Mouse (Mus musculus): ENCODE results near the gene Matn3. TPM values are rescaled to one million over a fixed set of nuclear protein-coding genes. Genes with fewer than 3 reads are reported as not detected.

The Matn3 gene
- polyA plus RNA-seq, 1 experiment from 2014 or later = 0.18 TPM

GRCm38 (mm10) chr12:8941699-8942392 lies 5.9 kb upstream of the Matn3 start:
- H3K9ac ChIP-seq (ENCODE audit: low read length) = no peak overlapping the region
- H3K4me1 ChIP-seq (ENCODE audit: control insufficient read depth, insufficient read depth, low read length) = no peaks in the 10 kb centered on the region
- H3K27ac ChIP-seq (ENCODE audit: low read depth, low read length) = no peak overlapping the region
- H3K36me3 ChIP-seq (ENCODE audit: control insufficient read depth, insufficient read depth, low read length) = peaks cover 27% of the 10 kb centered on the region
- WGBS = 79% methylated on average over 4 of the region's 4 CpGs
- no peak for DNase-seq (ENCODE audit: low spot score)
- H3K9me3 ChIP-seq (replicated peaks; ENCODE audit: control insufficient read depth, low read length) = no peaks in the 10 kb centered on the region
- no peak overlapping the region for H3K4me3 ChIP-seq (ENCODE audit: low read depth, low read length)
- no peak overlapping the region for H3K4me2 ChIP-seq (ENCODE audit: low read length)
- H3K27me3 ChIP-seq (replicated peaks; ENCODE audit: control insufficient read depth, insufficient read depth, low read length) = no peaks in the 10 kb centered on the region
- ATAC-seq = no peak

GRCm38 (mm10) chr12:8947163-8947562 lies 566 bp upstream of the Matn3 start:
- Histone ChIP-seq H3K27me3 (replicated peaks; ENCODE audit: control insufficient read depth, insufficient read depth, low read length) (no peaks in the 10 kb centered on the region), H3K4me3 (ENCODE audit: low read depth, low read length) (no peak overlapping the region), H3K9me3 (replicated peaks; ENCODE audit: control insufficient read depth, low read length) (no peaks in the 10 kb centered on the region), H3K36me3 (ENCODE audit: control insufficient read depth, insufficient read depth, low read length) (no peaks in the 10 kb centered on the region), H3K4me2 (ENCODE audit: low read length) (peak overlapping the region; percentile 92), H3K27ac (ENCODE audit: low read depth, low read length) (no peak overlapping the region), H3K4me1 (ENCODE audit: control insufficient read depth, insufficient read depth, low read length) (peaks cover 7% of the 10 kb centered on the region), H3K9ac (ENCODE audit: low read length) (no peak overlapping the region; the same call in 1 of the 2 replicates)
- ATAC-seq (no peak), DNase-seq (ENCODE audit: low spot score) (no peak)
- 71% methylated on average over 9 of the region's 9 CpGs for WGBS

GRCm38 (mm10) chr12:8953136-8953535 lies 5.4 kb downstream of the Matn3 start:
- H3K27ac ChIP-seq (ENCODE audit: low read depth, low read length) = no peak overlapping the region
- H3K27me3 ChIP-seq (replicated peaks; ENCODE audit: control insufficient read depth, insufficient read depth, low read length) = no peaks in the 10 kb centered on the region
- no peak for ATAC-seq
- 45% methylated on average over 10 of the region's 10 CpGs for WGBS
- no peaks in the 10 kb centered on the region for H3K9me3 ChIP-seq (replicated peaks; ENCODE audit: control insufficient read depth, low read length)
- no peaks in the 10 kb centered on the region for H3K36me3 ChIP-seq (ENCODE audit: control insufficient read depth, insufficient read depth, low read length)
- H3K4me2 ChIP-seq (ENCODE audit: low read length) = no peak overlapping the region
- no peak overlapping the region for H3K9ac ChIP-seq (ENCODE audit: low read length)
- no peak for DNase-seq (ENCODE audit: low spot score)
- no peak overlapping the region for H3K4me3 ChIP-seq (ENCODE audit: low read depth, low read length)
- peaks cover 1% of the 10 kb centered on the region for H3K4me1 ChIP-seq (ENCODE audit: control insufficient read depth, insufficient read depth, low read length)

- no peaks in the 10 kb centered on the region for H3K9me3 ChIP-seq (replicated peaks; ENCODE audit: control insufficient read depth, low read length)
- no peaks in the 10 kb centered on the region for H3K27me3 ChIP-seq (replicated peaks; ENCODE audit: control insufficient read depth, insufficient read depth, low read length)
- H3K4me3 ChIP-seq (ENCODE audit: low read depth, low read length) = no peak overlapping the region
- DNase-seq (ENCODE audit: low spot score) = no peak
- ATAC-seq = no peak
- no peak overlapping the region for H3K27ac ChIP-seq (ENCODE audit: low read depth, low read length)
- H3K36me3 ChIP-seq (ENCODE audit: control insufficient read depth, insufficient read depth, low read length) = no peaks in the 10 kb centered on the region
- H3K9ac ChIP-seq (ENCODE audit: low read length) = no peak overlapping the region
- H3K4me2 ChIP-seq (ENCODE audit: low read length) = no peak overlapping the region
- H3K4me1 ChIP-seq (ENCODE audit: control insufficient read depth, insufficient read depth, low read length) = no peaks in the 10 kb centered on the region
- 32% methylated on average over 9 of the region's 9 CpGs for WGBS
These were observed 6.4 kb downstream of the Matn3 start for GRCm38 (mm10) chr12:8954161-8954561.

- DNase-seq (ENCODE audit: low spot score) (no peak), ATAC-seq (no peak)
- H3K4me3 ChIP-seq (ENCODE audit: low read depth, low read length) = no peak overlapping the region
- no peaks in the 10 kb centered on the region for H3K36me3 ChIP-seq (ENCODE audit: control insufficient read depth, insufficient read depth, low read length)
- no peaks in the 10 kb centered on the region for H3K9me3 ChIP-seq (replicated peaks; ENCODE audit: control insufficient read depth, low read length)
- 33% methylated on average over 9 of the region's 9 CpGs for WGBS
- no peak overlapping the region for H3K27ac ChIP-seq (ENCODE audit: low read depth, low read length)
- no peak overlapping the region for H3K9ac ChIP-seq (ENCODE audit: low read length)
- H3K27me3 ChIP-seq (replicated peaks; ENCODE audit: control insufficient read depth, insufficient read depth, low read length) = no peaks in the 10 kb centered on the region
- H3K4me2 ChIP-seq (ENCODE audit: low read length) = no peak overlapping the region
- H3K4me1 ChIP-seq (ENCODE audit: control insufficient read depth, insufficient read depth, low read length) = no peaks in the 10 kb centered on the region
These were observed 14.0 kb downstream of the Matn3 start for GRCm38 (mm10) chr12:8961607-8962316.

GRCm38 (mm10) chr12:8969828-8970227 lies 22.1 kb downstream of the Matn3 start:
- DNase-seq (ENCODE audit: low spot score) = no peak

GRCm38 (mm10) chr12:8973820-8974465 lies 26.2 kb downstream of the Matn3 start, which contains the start of gene Wdr35:
TSS of gene Wdr35 (plus strand) at chr12:8973892.
- H3K4me3 ChIP-seq (ENCODE audit: low read depth, low read length) = peak within 1 kb of the TSS; percentile 55
- peak within 1 kb of the TSS; percentile 69 for H3K4me2 ChIP-seq (ENCODE audit: low read length)
- peaks cover 5% of the 10 kb centered on the region for H3K36me3 ChIP-seq (ENCODE audit: control insufficient read depth, insufficient read depth, low read length)
- H3K9ac ChIP-seq (ENCODE audit: low read length) = peak within 1 kb of the TSS; percentile 56
- peaks cover 6% of the 10 kb centered on the region for H3K4me1 ChIP-seq (ENCODE audit: control insufficient read depth, insufficient read depth, low read length)
- no peaks in the 10 kb centered on the region for H3K27me3 ChIP-seq (replicated peaks; ENCODE audit: control insufficient read depth, insufficient read depth, low read length)
- H3K27ac ChIP-seq (ENCODE audit: low read depth, low read length) = 0 out of 2 replicates have a peak within 1 kb of the TSS, but pooled peaks have one; percentile 45
- no peaks in the 10 kb centered on the region for H3K9me3 ChIP-seq (replicated peaks; ENCODE audit: control insufficient read depth, low read length)
- peak; percentile 97 for ATAC-seq
- WGBS = under 1% methylated on average over 45 of the region's 45 CpGs
- DNase-seq (ENCODE audit: low spot score) = peak; percentile 95

More at GRCm38 (mm10) chr12:8969828-8970227, 22.1 kb downstream of the Matn3 start:
- Histone ChIP-seq H3K9ac (ENCODE audit: low read length) (no peak overlapping the region), H3K4me1 (ENCODE audit: control insufficient read depth, insufficient read depth, low read length) (peaks cover 5% of the 10 kb centered on the region), H3K4me2 (ENCODE audit: low read length) (no peak overlapping the region), H3K4me3 (ENCODE audit: low read depth, low read length) (no peak overlapping the region), H3K27ac (ENCODE audit: low read depth, low read length) (no peak overlapping the region), H3K9me3 (replicated peaks; ENCODE audit: control insufficient read depth, low read length) (no peaks in the 10 kb centered on the region), H3K36me3 (ENCODE audit: control insufficient read depth, insufficient read depth, low read length) (no peaks in the 10 kb centered on the region), H3K27me3 (replicated peaks; ENCODE audit: control insufficient read depth, insufficient read depth, low read length) (no peaks in the 10 kb centered on the region)
- ATAC-seq = no peak
- WGBS = 47% methylated on average over 9 of the region's 9 CpGs

GRCm38 (mm10) chr12:8975076-8975475 lies 27.3 kb downstream of the Matn3 start:
- peak overlapping the region; percentile 69 for H3K4me2 ChIP-seq (ENCODE audit: low read length)
- H3K27me3 ChIP-seq (replicated peaks; ENCODE audit: control insufficient read depth, insufficient read depth, low read length) = no peaks in the 10 kb centered on the region
- peaks cover 16% of the 10 kb centered on the region for H3K36me3 ChIP-seq (ENCODE audit: control insufficient read depth, insufficient read depth, low read length)
- H3K27ac ChIP-seq (ENCODE audit: low read depth, low read length) = no peak overlapping the region
- peaks cover 6% of the 10 kb centered on the region for H3K4me1 ChIP-seq (ENCODE audit: control insufficient read depth, insufficient read depth, low read length)
- H3K9ac ChIP-seq (ENCODE audit: low read length) = 0 out of 2 replicates have a peak overlapping the region, but pooled peaks have one; percentile 56
- H3K9me3 ChIP-seq (replicated peaks; ENCODE audit: control insufficient read depth, low read length) = no peaks in the 10 kb centered on the region
- 0 out of 2 replicates have a peak overlapping the region, but pooled peaks have one; percentile 55 for H3K4me3 ChIP-seq (ENCODE audit: low read depth, low read length)
- WGBS = 89% methylated on average over 3 of the region's 3 CpGs
- no peak for DNase-seq (ENCODE audit: low spot score)
- ATAC-seq = no peak
